Mouse (Mus musculus): ENCODE results near the gene Hpgd. TPM values are rescaled to one million over a fixed set of nuclear protein-coding genes. Genes with fewer than 3 reads are reported as not detected.
"Not testable (repeated sequence)": the region's sequence is repeated elsewhere in the genome, so short reads cannot be mapped to it uniquely, and the experiment has no call there.

Hpgd gene
- polyA plus RNA-seq, 1 experiment from 2014 or later, result 4.1 TPM

DNA sequence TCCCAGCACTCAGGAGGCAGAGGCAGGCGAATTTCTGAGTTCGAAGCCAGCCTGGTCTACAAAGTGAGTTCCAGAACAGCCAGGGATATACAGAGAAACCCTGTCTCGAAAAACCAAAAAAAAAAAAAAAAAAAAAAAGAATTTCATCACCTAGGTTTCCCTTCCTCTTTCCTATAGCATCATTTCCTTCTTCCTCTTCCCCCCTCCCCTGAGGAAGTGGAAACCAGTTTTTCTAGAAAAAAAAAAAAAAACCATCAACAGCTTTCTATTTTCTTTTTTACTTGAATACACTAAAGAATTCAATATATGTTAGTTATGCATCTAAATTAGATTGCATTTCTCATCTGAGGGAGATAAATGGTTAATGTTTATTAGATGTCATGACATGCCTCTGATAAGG is 6.9 kb downstream of the Hpgd start:
- 92% methylated on average over 3 of the region's 3 CpGs for WGBS
- not testable (repeated sequence) for H3K4me2 ChIP-seq (ENCODE audit: low read length); H3K4me3 ChIP-seq (ENCODE audit: low read depth, low read length); H3K9me3 ChIP-seq (replicated peaks; ENCODE audit: control insufficient read depth, low read length, poor library complexity, severe bottlenecking); H3K4me1 ChIP-seq (ENCODE audit: control insufficient read depth, insufficient read depth, low read length); H3K9ac ChIP-seq (ENCODE audit: low read depth, low read length); ATAC-seq; H3K27me3 ChIP-seq (ENCODE audit: control insufficient read depth, insufficient read depth, low read depth, low read length); H3K27ac ChIP-seq (ENCODE audit: low read length); H3K36me3 ChIP-seq (ENCODE audit: control insufficient read depth, insufficient read depth, low read length)

DNA sequence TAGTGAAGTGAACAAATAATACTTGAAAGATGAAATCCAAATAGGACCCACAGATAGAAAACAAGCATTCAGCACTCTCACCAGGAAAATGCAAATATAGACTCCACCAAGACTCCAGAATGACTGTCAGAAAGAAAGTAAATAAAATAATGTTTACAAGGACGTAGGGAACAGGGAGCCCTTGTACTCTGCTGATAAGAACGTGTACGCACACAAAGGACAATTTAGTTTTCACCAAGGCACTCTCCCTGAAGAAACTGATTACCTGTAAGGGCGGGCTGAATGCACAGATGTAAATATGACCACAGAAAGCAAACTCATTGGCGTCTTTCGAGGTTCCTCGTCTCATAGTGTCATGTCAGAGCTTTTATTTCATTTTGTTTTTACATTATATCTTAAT is 10.2 kb downstream of the Hpgd start:
- no peak for ATAC-seq
- no peaks in the 10 kb centered on the region for H3K9me3 ChIP-seq (replicated peaks; ENCODE audit: control insufficient read depth, low read length, poor library complexity, severe bottlenecking)
- H3K4me1 ChIP-seq (ENCODE audit: control insufficient read depth, insufficient read depth, low read length), result no peaks in the 10 kb centered on the region
- H3K36me3 ChIP-seq (ENCODE audit: control insufficient read depth, insufficient read depth, low read length), result no peaks in the 10 kb centered on the region
- H3K4me3 ChIP-seq (ENCODE audit: low read depth, low read length), result no peak overlapping the region
- no peaks in the 10 kb centered on the region for H3K27me3 ChIP-seq (ENCODE audit: control insufficient read depth, insufficient read depth, low read depth, low read length)
- no peak overlapping the region for H3K4me2 ChIP-seq (ENCODE audit: low read length)
- 81% methylated on average over 7 of the region's 7 CpGs for WGBS
- H3K27ac ChIP-seq (ENCODE audit: low read length), result no peak overlapping the region
- no peak overlapping the region for H3K9ac ChIP-seq (ENCODE audit: low read depth, low read length)

DNA sequence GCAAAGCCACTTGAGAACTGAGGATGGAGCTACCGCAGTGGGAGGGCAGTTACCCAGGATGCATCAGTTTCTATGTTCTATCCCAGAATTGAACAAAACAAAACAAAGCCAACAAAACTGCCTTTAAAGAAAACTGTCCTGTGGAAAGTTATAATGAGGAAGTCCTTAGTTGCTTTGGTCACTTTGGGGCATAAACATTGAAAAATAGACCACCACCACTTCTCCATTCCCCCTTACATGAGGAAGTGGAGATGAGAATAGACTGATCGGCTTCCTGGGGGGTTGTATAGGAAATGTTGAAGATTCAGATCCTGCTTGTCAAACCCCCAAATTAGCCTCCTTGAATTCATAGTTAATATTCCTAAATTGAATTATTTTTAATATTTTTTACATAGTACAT is 19.2 kb downstream of the Hpgd start:
- H3K36me3 ChIP-seq (ENCODE audit: control insufficient read depth, insufficient read depth, low read length), result no peaks in the 10 kb centered on the region
- no peaks in the 10 kb centered on the region for H3K9me3 ChIP-seq (replicated peaks; ENCODE audit: control insufficient read depth, low read length, poor library complexity, severe bottlenecking)
- no peak for ATAC-seq
- H3K4me3 ChIP-seq (ENCODE audit: low read depth, low read length), result no peak overlapping the region
- no peak overlapping the region for H3K27ac ChIP-seq (ENCODE audit: low read length)
- H3K27me3 ChIP-seq (ENCODE audit: control insufficient read depth, insufficient read depth, low read depth, low read length), result no peaks in the 10 kb centered on the region
- H3K4me1 ChIP-seq (ENCODE audit: control insufficient read depth, insufficient read depth, low read length), result no peaks in the 10 kb centered on the region
- H3K4me2 ChIP-seq (ENCODE audit: low read length), result no peak overlapping the region
- WGBS, result 88% methylated on average over 2 of the region's 2 CpGs
- no peak overlapping the region for H3K9ac ChIP-seq (ENCODE audit: low read depth, low read length)

- 83% methylated on average over 3 of the region's 3 CpGs for WGBS
- no peaks in the 10 kb centered on the region for H3K36me3 ChIP-seq (ENCODE audit: control insufficient read depth, insufficient read depth, low read length)
Observed at GRCm38 (mm10) chr8:56315189-56315588, 20.8 kb downstream of the Hpgd start.

GRCm38 (mm10) chr8:56323276-56323675 is 28.9 kb downstream of the Hpgd start:
- H3K4me1 ChIP-seq (ENCODE audit: control insufficient read depth, insufficient read depth, low read length), result no peaks in the 10 kb centered on the region
- no peak overlapping the region for H3K9ac ChIP-seq (ENCODE audit: low read depth, low read length)
- no peaks in the 10 kb centered on the region for H3K9me3 ChIP-seq (replicated peaks; ENCODE audit: control insufficient read depth, low read length, poor library complexity, severe bottlenecking)
- H3K27me3 ChIP-seq (ENCODE audit: control insufficient read depth, insufficient read depth, low read depth, low read length), result no peaks in the 10 kb centered on the region
- no peak for ATAC-seq
- 95% methylated on average over 1 of the region's 1 CpGs for WGBS
- no peak overlapping the region for H3K4me3 ChIP-seq (ENCODE audit: low read depth, low read length)
- H3K4me2 ChIP-seq (ENCODE audit: low read length), result no peak overlapping the region
- no peaks in the 10 kb centered on the region for H3K36me3 ChIP-seq (ENCODE audit: control insufficient read depth, insufficient read depth, low read length)
- no peak overlapping the region for H3K27ac ChIP-seq (ENCODE audit: low read length)

More at GRCm38 (mm10) chr8:56315189-56315588, 20.8 kb downstream of the Hpgd start:
- H3K9me3 ChIP-seq (replicated peaks; ENCODE audit: control insufficient read depth, low read length, poor library complexity, severe bottlenecking), result no peaks in the 10 kb centered on the region
- H3K4me2 ChIP-seq (ENCODE audit: low read length), result no peak overlapping the region
- H3K4me3 ChIP-seq (ENCODE audit: low read depth, low read length), result no peak overlapping the region
- no peaks in the 10 kb centered on the region for H3K4me1 ChIP-seq (ENCODE audit: control insufficient read depth, insufficient read depth, low read length)
- H3K27me3 ChIP-seq (ENCODE audit: control insufficient read depth, insufficient read depth, low read depth, low read length), result no peaks in the 10 kb centered on the region
- no peak overlapping the region for H3K27ac ChIP-seq (ENCODE audit: low read length)
- ATAC-seq, result no peak
- H3K9ac ChIP-seq (ENCODE audit: low read depth, low read length), result no peak overlapping the region

GRCm38 (mm10) chr8:56327709-56328108 is 33.3 kb downstream of the Hpgd start:
- Histone ChIP-seq H3K27ac (ENCODE audit: low read length) (no peak overlapping the region), H3K36me3 (ENCODE audit: control insufficient read depth, insufficient read depth, low read length) (no peaks in the 10 kb centered on the region), H3K4me3 (ENCODE audit: low read depth, low read length) (no peak overlapping the region), H3K4me2 (ENCODE audit: low read length) (no peak overlapping the region), H3K9me3 (replicated peaks; ENCODE audit: control insufficient read depth, low read length, poor library complexity, severe bottlenecking) (no peaks in the 10 kb centered on the region), H3K27me3 (ENCODE audit: control insufficient read depth, insufficient read depth, low read depth, low read length) (no peaks in the 10 kb centered on the region), H3K4me1 (ENCODE audit: control insufficient read depth, insufficient read depth, low read length) (no peaks in the 10 kb centered on the region), H3K9ac (ENCODE audit: low read depth, low read length) (no peak overlapping the region)
- ATAC-seq, result no peak
- WGBS, result 67% methylated on average over 3 of the region's 3 CpGs

GRCm38 (mm10) chr8:56328130-56328542 is 33.8 kb downstream of the Hpgd start:
- Histone ChIP-seq H3K27me3 (ENCODE audit: control insufficient read depth, insufficient read depth, low read depth, low read length) (no peaks in the 10 kb centered on the region), H3K9ac (ENCODE audit: low read depth, low read length) (no peak overlapping the region), H3K4me1 (ENCODE audit: control insufficient read depth, insufficient read depth, low read length) (no peaks in the 10 kb centered on the region), H3K27ac (ENCODE audit: low read length) (no peak overlapping the region), H3K4me2 (ENCODE audit: low read length) (no peak overlapping the region), H3K36me3 (ENCODE audit: control insufficient read depth, insufficient read depth, low read length) (no peaks in the 10 kb centered on the region), H3K9me3 (replicated peaks; ENCODE audit: control insufficient read depth, low read length, poor library complexity, severe bottlenecking) (no peaks in the 10 kb centered on the region), H3K4me3 (ENCODE audit: low read depth, low read length) (no peak overlapping the region)
- ATAC-seq, result no peak
- WGBS, result 45% methylated on average over 3 of the region's 3 CpGs

- ATAC-seq, result no peak
- no peaks in the 10 kb centered on the region for H3K36me3 ChIP-seq (ENCODE audit: control insufficient read depth, insufficient read depth, low read length)
- H3K27ac ChIP-seq (ENCODE audit: low read length), result no peak overlapping the region
- no peak overlapping the region for H3K9ac ChIP-seq (ENCODE audit: low read depth, low read length)
- no peaks in the 10 kb centered on the region for H3K27me3 ChIP-seq (ENCODE audit: control insufficient read depth, insufficient read depth, low read depth, low read length)
- H3K4me3 ChIP-seq (ENCODE audit: low read depth, low read length), result no peak overlapping the region
- H3K4me1 ChIP-seq (ENCODE audit: control insufficient read depth, insufficient read depth, low read length), result no peaks in the 10 kb centered on the region
- WGBS, result 86% methylated on average over 9 of the region's 9 CpGs
- no peaks in the 10 kb centered on the region for H3K9me3 ChIP-seq (replicated peaks; ENCODE audit: control insufficient read depth, low read length, poor library complexity, severe bottlenecking)
- H3K4me2 ChIP-seq (ENCODE audit: low read length), result no peak overlapping the region
Observed at GRCm38 (mm10) chr8:56335390-56336000, 41.1 kb downstream of the Hpgd start.

DNA sequence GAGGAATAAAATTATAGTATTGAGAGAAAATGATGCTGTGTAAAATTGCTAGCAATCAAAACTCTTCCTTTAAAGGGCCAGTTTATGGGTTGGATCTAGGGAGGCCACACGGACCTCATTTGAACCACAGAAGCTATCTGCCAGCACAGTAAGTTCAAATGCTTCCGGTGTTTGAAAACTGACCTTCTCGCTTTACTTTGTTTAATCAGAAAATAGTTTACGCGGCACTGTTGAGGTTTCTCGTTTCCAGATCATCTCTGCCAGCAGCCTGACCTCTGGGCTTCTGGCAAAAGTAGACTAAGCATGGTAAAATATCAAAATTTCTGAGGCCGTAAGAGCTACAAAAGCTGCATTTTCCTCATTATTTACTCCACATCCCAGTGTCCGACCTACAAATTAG is 42.4 kb downstream of the Hpgd start:
- 89% methylated on average over 8 of the region's 8 CpGs for WGBS
- no peak overlapping the region for H3K9ac ChIP-seq (ENCODE audit: low read depth, low read length)
- H3K4me3 ChIP-seq (ENCODE audit: low read depth, low read length), result no peak overlapping the region
- ATAC-seq, result no peak
- H3K9me3 ChIP-seq (replicated peaks; ENCODE audit: control insufficient read depth, low read length, poor library complexity, severe bottlenecking), result no peaks in the 10 kb centered on the region
- no peaks in the 10 kb centered on the region for H3K4me1 ChIP-seq (ENCODE audit: control insufficient read depth, insufficient read depth, low read length)
- no peak overlapping the region for H3K4me2 ChIP-seq (ENCODE audit: low read length)
- no peaks in the 10 kb centered on the region for H3K36me3 ChIP-seq (ENCODE audit: control insufficient read depth, insufficient read depth, low read length)
- no peak overlapping the region for H3K27ac ChIP-seq (ENCODE audit: low read length)
- no peaks in the 10 kb centered on the region for H3K27me3 ChIP-seq (ENCODE audit: control insufficient read depth, insufficient read depth, low read depth, low read length)

Data from midbrain, embryonic 16.5 days (tissue).